Mouse (Mus musculus) ES-Bruce4 (cell line): ENCODE measurements at regions not wholly inside any gene's neighbourhood (a gene's known extent, or its start where the extent isn't known, plus 50 kb on each side); places are given as distances from the start of the nearest gene placed in this dataset.

Experiments
- CTCF ChIP-seq: IDR thresholded peaks from one replicate; pipeline ENCODE4 v1.8.1; 2011; ENCODE audit warnings: low read depth, low read length
- EP300 ChIP-seq: IDR thresholded peaks from 2 replicates; pipeline ENCODE4 v1.6.1; 2011; ENCODE audit warnings: low read depth, low read length; ENCODE audit not compliant: insufficient read depth
- POLR2A ChIP-seq: IDR thresholded peaks from one replicate; pipeline ENCODE4 v1.8.1; 2011; ENCODE audit warnings: low read length; ENCODE audit not compliant: insufficient read depth

- TF ChIP-seq EP300 (no peak), CTCF (no peak), POLR2A (no peak)
Observed at GRCm38 (mm10) chr4:75857769-75858408, 579.8 kb upstream of the Dmac1 start.
